ENCODE assay signal across 16 mouse cellular contexts in the genomic region with DNA sequence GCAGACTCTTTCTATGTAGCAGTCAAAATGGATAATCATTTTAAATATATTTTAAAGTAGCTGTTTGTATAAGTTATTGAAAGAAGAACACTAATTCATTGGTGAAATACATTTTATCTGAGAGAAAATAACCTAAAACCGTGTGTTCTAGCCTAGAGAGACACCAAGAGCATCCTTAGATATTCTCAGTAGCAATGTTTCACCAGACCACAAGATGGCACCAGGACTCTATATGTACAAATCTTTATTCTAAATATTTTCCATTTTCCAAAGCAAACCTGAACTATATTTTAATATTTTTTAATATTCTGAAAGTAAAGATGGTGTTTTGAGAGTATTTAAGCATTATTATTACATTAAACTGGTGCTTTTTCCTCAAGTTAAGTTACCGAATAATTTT. TPM values are rescaled to one million over a fixed set of nuclear protein-coding genes. Genes with fewer than 3 reads are reported as not detected.
DNase-seq lines count a peak whose midpoint lies in the region; ATAC-seq and TF ChIP-seq lines count a peak whose summit lies in the region.
"Had no signal": no experiment of that assay in that cellular context is flagged by ENCODE, and none has a peak within 500 bp of the region (broad histone marks: within the 10 kb centered on the region; RNA-seq: fewer than 3 reads in every experiment).

No protein-coding gene starts in this region.

- no peak for ATAC-seq in liver, embryonic 12.5 days

- no peak for DNase-seq in heart, adult 2 months
- DNase-seq in heart, postnatal 36 days = no peak
- DNase-seq in liver, adult 2 months (ENCODE audit: extremely low read depth, low read depth, low spot score) = peak; percentile 2
- peak; percentile 8 for DNase-seq in MEL (ENCODE audit: low read depth, low spot score)
- DNase-seq in embryo, embryonic 10.5 days (ENCODE audit: low spot score) = peak; percentile 42
- DNase-seq in adrenal gland, adult 2 months = no peak
- DNase-seq: gastrocnemius, postnatal 36 days; heart, postnatal 10 days; kidney, adult 11 months; lung, postnatal 4 days; right cerebral cortex, postnatal 25 days had no signal

- TF ChIP-seq RAD21 in MEL (IDR thresholded peaks at IDR 0.05; ENCODE audit: low read depth, low read length) = peak; percentile 58

- H3K79me2 ChIP-seq in heart, adult 2 months (replicated peaks; ENCODE audit: control insufficient read depth, insufficient read depth, low read length) = no peaks in the 10 kb centered on the region
- H3K79me2 ChIP-seq in liver, adult 2 months (ENCODE audit: control insufficient read depth, insufficient read depth, low read length) = no peaks in the 10 kb centered on the region
- H3K79me2 ChIP-seq in MEL (ENCODE audit: control insufficient read depth, insufficient read depth, low read length, poor library complexity) = no peaks in the 10 kb centered on the region

- H3K9ac ChIP-seq in heart, adult 2 months (ENCODE audit: low read depth, low read length) = no peak overlapping the region
- H3K9ac ChIP-seq in liver, adult 2 months (ENCODE audit: low read depth, low read length) = no peak overlapping the region
- H3K9ac ChIP-seq in liver, embryonic 12.5 days = no peak overlapping the region
- no peak overlapping the region for H3K9ac ChIP-seq in MEL (ENCODE audit: control insufficient read depth, low read depth, low read length, poor library complexity, severe bottlenecking)
- H3K9ac ChIP-seq: limb, embryonic 13.5 days; neural tube, embryonic 15.5 days had no signal

- TF ChIP-seq EP300 in heart, adult 2 months (IDR thresholded peaks at IDR 0.05; ENCODE audit: insufficient read depth, low read depth, low read length) = no peak
- no peak for TF ChIP-seq EP300 in MEL (IDR thresholded peaks at IDR 0.05; ENCODE audit: low read depth in 1 of 2, low read length in 2 of 2)

- 51% methylated on average over 2 of the region's 2 CpGs for WGBS in heart, adult 2 months
- WGBS in liver, adult 2 months = 57% methylated on average over 2 of the region's 2 CpGs
- WGBS in liver, embryonic 12.5 days (ENCODE audit: insufficient replicate concordance) = 62% methylated on average over 2 of the region's 2 CpGs

- intact Hi-C loops in heart, adult 2 months (cut with DNase I) = no loop called here
- intact Hi-C loops in heart, postnatal 36 days (cut with DNase I) = no loop called here

- H3K4me1 ChIP-seq in heart, adult 2 months (ENCODE audit: control insufficient read depth, insufficient read depth, low read length) = no peaks in the 10 kb centered on the region
- H3K4me1 ChIP-seq in liver, adult 2 months (ENCODE audit: control insufficient read depth, insufficient read depth, low read length) = no peaks in the 10 kb centered on the region
- H3K4me1 ChIP-seq in liver, embryonic 12.5 days = no peaks in the 10 kb centered on the region
- no peaks in the 10 kb centered on the region for H3K4me1 ChIP-seq in MEL (ENCODE audit: control insufficient read depth in 1 of 2, insufficient read depth in 2 of 2, low read length in 2 of 2)
- H3K4me1 ChIP-seq: limb, embryonic 13.5 days; neural tube, embryonic 15.5 days had no signal

- no peak overlapping the region for H3K4me2 ChIP-seq in liver, embryonic 12.5 days
- H3K4me2 ChIP-seq: limb, embryonic 13.5 days; neural tube, embryonic 15.5 days had no signal

- TF ChIP-seq CTCF in heart, adult 2 months (IDR thresholded peaks at IDR 0.05) = peak; percentile 48
- 0 out of 2 replicates have a peak, but pooled peaks have one; percentile 10 for TF ChIP-seq CTCF in liver, adult 2 months (IDR thresholded peaks at IDR 0.05; ENCODE audit: low read depth, low read length)
- TF ChIP-seq CTCF in MEL (IDR thresholded peaks at IDR 0.05 in 2 of 3, conservative IDR thresholded peaks at IDR 0.05 in 1 of 3; ENCODE audit: control insufficient read depth in 1 of 3, insufficient read depth in 1 of 3, low read depth in 2 of 3, low read length in 3 of 3, poor library complexity in 1 of 3, severe bottlenecking in 1 of 3) = peak in 1 of 3 experiments; percentile 41; a peak in 2 of 6 replicates

- TF ChIP-seq POLR2A in heart, adult 2 months (IDR thresholded peaks at IDR 0.05; ENCODE audit: insufficient read depth, low read depth, low read length) = no peak
- TF ChIP-seq POLR2A in liver, adult 2 months (IDR thresholded peaks at IDR 0.05; ENCODE audit: extremely low read depth, insufficient read depth, low read length) = no peak
- no peak for TF ChIP-seq POLR2A in MEL (IDR thresholded peaks at IDR 0.05; ENCODE audit: control insufficient read depth in 1 of 2, insufficient read depth in 1 of 2, low read depth in 1 of 2, low read length in 2 of 2, poor library complexity in 1 of 2)

- H3K27me3 ChIP-seq in heart, adult 2 months (ENCODE audit: control insufficient read depth, insufficient read depth, low read length) = no peaks in the 10 kb centered on the region
- no peaks in the 10 kb centered on the region for H3K27me3 ChIP-seq in liver, adult 2 months (ENCODE audit: control insufficient read depth, insufficient read depth, low read length)
- H3K27me3 ChIP-seq in liver, embryonic 12.5 days (replicated peaks) = no peaks in the 10 kb centered on the region
- no peaks in the 10 kb centered on the region for H3K27me3 ChIP-seq in MEL (ENCODE audit: control insufficient read depth in 1 of 2, insufficient read depth in 2 of 2, low read length in 2 of 2)
- H3K27me3 ChIP-seq: limb, embryonic 13.5 days; neural tube, embryonic 15.5 days had no signal

- no peaks in the 10 kb centered on the region for H3K36me3 ChIP-seq in heart, adult 2 months (ENCODE audit: control insufficient read depth, insufficient read depth, low read length)
- no peaks in the 10 kb centered on the region for H3K36me3 ChIP-seq in liver, adult 2 months (ENCODE audit: control insufficient read depth, insufficient read depth, low read length)
- H3K36me3 ChIP-seq in liver, embryonic 12.5 days = no peaks in the 10 kb centered on the region
- no peaks in the 10 kb centered on the region for H3K36me3 ChIP-seq in MEL (ENCODE audit: control insufficient read depth in 1 of 2, insufficient read depth in 2 of 2, low read length in 2 of 2)
- H3K36me3 ChIP-seq: limb, embryonic 13.5 days; neural tube, embryonic 15.5 days had no signal

- H3K9me3 ChIP-seq in liver, embryonic 12.5 days (replicated peaks) = no peaks in the 10 kb centered on the region
- H3K9me3 ChIP-seq in MEL (replicated peaks; ENCODE audit: insufficient read depth, low read length) = no peaks in the 10 kb centered on the region
- H3K9me3 ChIP-seq: limb, embryonic 13.5 days; neural tube, embryonic 15.5 days had no signal

- H3K27ac ChIP-seq in heart, adult 2 months = no peak overlapping the region
- H3K27ac ChIP-seq in liver, adult 2 months (replicated peaks; ENCODE audit: insufficient read depth, low read depth, low read length) = no peak overlapping the region
- no peak overlapping the region for H3K27ac ChIP-seq in liver, embryonic 12.5 days
- H3K27ac ChIP-seq in MEL (ENCODE audit: control insufficient read depth, low read depth, low read length) = no peak overlapping the region
- H3K27ac ChIP-seq: limb, embryonic 13.5 days; neural tube, embryonic 15.5 days had no signal

- H3K4me3 ChIP-seq in heart, adult 2 months = no peak overlapping the region
- no peak overlapping the region for H3K4me3 ChIP-seq in liver, adult 2 months (ENCODE audit: insufficient read depth, low read depth, low read length)
- no peak overlapping the region for H3K4me3 ChIP-seq in liver, embryonic 12.5 days
- H3K4me3 ChIP-seq in MEL (ENCODE audit: control insufficient read depth in 1 of 2, insufficient read depth in 1 of 2, low read depth in 2 of 2, low read length in 2 of 2) = no peak overlapping the region
- H3K4me3 ChIP-seq: limb, embryonic 13.5 days; neural tube, embryonic 15.5 days had no signal

TF ChIP-seq in MEL, 35 proteins besides CTCF, POLR2A, EP300 and RAD21:
- peak; percentile 34 for TF ChIP-seq SMC3 (IDR thresholded peaks at IDR 0.05; ENCODE audit: low read depth, low read length)
- TF ChIP-seq SIN3A (IDR thresholded peaks at IDR 0.05; ENCODE audit: low read length) = no peak

RNA-seq across cellular contexts. Expression of a gene that starts 36.7 kb away (rescaled TPM):
- under 1 TPM in 1 of 2 experiments, not detected in 1; 0.32 TPM for total RNA-seq in heart, adult 2 months (2021)
- polyA plus RNA-seq in heart, adult 2 months (2012; rRNA removed) = not detected in 2 replicates
- under 1 TPM in 1 of 2 experiments, not detected in 1; 0.27 TPM for total RNA-seq in heart, postnatal 36 days (2021)
- 0.13 TPM in 1 of 2 replicates, not detected in the other for total RNA-seq in liver, adult 2 months (2014; rRNA removed)
- polyA plus RNA-seq in liver, adult 2 months (2012; rRNA removed) = not detected in 2 replicates
- not detected in 2 replicates for polyA plus RNA-seq in liver, embryonic 12.5 days (2016; fragmentation: Nextera tagmentation; extraction: Ambion mirVana)
- total RNA-seq in MEL (2012; rRNA removed) = not detected in 2 replicates
- polyA plus RNA-seq in MEL (2012; ENCODE audit: insufficient read depth in 1 of 2, insufficient read length in 2 of 2, low read depth in 1 of 2, low replicate concordance in 2 of 2, missing spikeins in 1 of 2) = not detected
- not detected for total RNA-seq in adrenal gland, adult 2 months (2021)
- not detected in 2 replicates for polyA plus RNA-seq in adrenal gland, adult 2 months (2012; rRNA removed)
- total RNA-seq: layer of hippocampus, postnatal 10 days had no signal
- polyA plus RNA-seq: forebrain, embryonic 11.5 days; limb, embryonic 13.5 days; neural tube, embryonic 15.5 days had no signal

RNA-seq across cellular contexts. Expression of a gene that starts 48.6 kb away (rescaled TPM):
- not detected for total RNA-seq in heart, adult 2 months (2021)
- 0.09 TPM in 1 of 2 replicates, not detected in the other for polyA plus RNA-seq in heart, adult 2 months (2012; rRNA removed)
- not detected for total RNA-seq in heart, postnatal 36 days (2021)
- 26.6 and 27.5 TPM in 2 replicates for total RNA-seq in liver, adult 2 months (2014; rRNA removed)
- 6.4 and 10.1 TPM in 2 replicates for polyA plus RNA-seq in liver, adult 2 months (2012; rRNA removed)
- 1.2 and 1.8 TPM in 2 replicates for polyA plus RNA-seq in liver, embryonic 12.5 days (2016; fragmentation: Nextera tagmentation; extraction: Ambion mirVana)
- not detected in 2 replicates for total RNA-seq in MEL (2012; rRNA removed)
- not detected for polyA plus RNA-seq in MEL (2012; ENCODE audit: insufficient read depth in 1 of 2, insufficient read length in 2 of 2, low read depth in 1 of 2, low replicate concordance in 2 of 2, missing spikeins in 1 of 2)
- total RNA-seq in adrenal gland, adult 2 months (2021) = 10 to 100 TPM in 1 of 2 experiments, under 1 TPM in 1; 0.17 to 52.1 TPM
- 3.9 and 4.2 TPM in 2 replicates for polyA plus RNA-seq in adrenal gland, adult 2 months (2012; rRNA removed)
- total RNA-seq: gastrocnemius, postnatal 36 days; heart, postnatal 10 days had no signal

Comparison
In these comparisons a context has a peak if more than half of its experiments do, and no peak if none do; other contexts are left out.
1. DNase-seq: peak in liver, adult 2 months (single experiment), MEL (single experiment) and embryo, embryonic 10.5 days (single experiment); none in heart, adult 2 months (0 of 2), heart, postnatal 36 days (0 of 2) and adrenal gland, adult 2 months (single experiment).